Mouse (Mus musculus) gastrocnemius, postnatal 4 days (tissue): Measurements from ENCODE around the gene Kctd10. TPM values are rescaled to one million over a fixed set of nuclear protein-coding genes. Genes with fewer than 3 reads are reported as not detected.
A peak's percentile ranks its signal among the peaks of the same experiment; 100 is the strongest.

Experiments used
- DNase-seq, 2 experiments: peaks; one replicate each; pipeline ENCODE4 v3.0.0; 2021 to 2022; ENCODE audit warnings: low spot score in 2 of 2, mixed read lengths in 2 of 2
- microRNA-seq: library from miRNA; unstranded; fragments of <30 nt; microRNA quantifications from one replicate; pipeline ENCODE4 v1.2.0, GENCODE M21; 2021
- total RNA-seq, 2 experiments: library from RNA; stranded (reverse); gene quantifications; 2 replicates each; pipeline ENCODE4 v1.2.3; 2021

Gene Kctd10
- total RNA-seq, 2 experiments from 2014 or later: 38.0 to 40.7 TPM

GRCm38 (mm10) chr5:114356250-114356935, 23.9 kb downstream of the Kctd10 start:
- peak; percentile 47 to 78 for DNase-seq

GRCm38 (mm10) chr5:114351490-114351889, 28.8 kb downstream of the Kctd10 start:
- DNase-seq: no peak

GRCm38 (mm10) chr5:114347005-114347404, 33.3 kb downstream of the Kctd10 start:
- DNase-seq: no peak

GRCm38 (mm10) chr5:114345538-114345937, 34.8 kb downstream of the Kctd10 start:
- no peak for DNase-seq

GRCm38 (mm10) chr5:114343612-114344011, 36.7 kb downstream of the Kctd10 start:
- no peak for DNase-seq

- no peak for DNase-seq
Measured at GRCm38 (mm10) chr5:114342996-114343395, 37.3 kb downstream of the Kctd10 start.

- DNase-seq: peak in 1 of 2 experiments; percentile 55
Measured at GRCm38 (mm10) chr5:114323791-114324507, 56.4 kb downstream of the Kctd10 start.

GRCm38 (mm10) chr5:114323105-114323790, 57.1 kb downstream of the Kctd10 start:
- DNase-seq: no peak

Small RNA genes lying within 50 kb of the gene (microRNA-seq; reads per million reads assigned to microRNA genes)
- not detected for gene Mir7027

Other genes starting within 250 kb of the Kctd10 start
- gene Acacb, start 234.0 kb downstream of the Kctd10 start, total RNA-seq: 10 to 100 TPM; 59.6 to 62.8 TPM
- gene Foxn4, start 106.7 kb downstream of the Kctd10 start, total RNA-seq: under 1 TPM in 1 of 2 experiments, not detected in 1; 0.15 TPM
- under 1 TPM; 0.34 to 0.57 TPM for gene Myo1h, start 91.3 kb downstream of the Kctd10 start, total RNA-seq
- 10 to 100 TPM; 54.2 to 59.3 TPM for gene Ube3b, start 99 bp upstream of the Kctd10 start, total RNA-seq
- 10 to 100 TPM; 13.6 to 16.0 TPM for gene Mmab, start 63.6 kb upstream of the Kctd10 start, total RNA-seq
- gene Mvk, start 63.8 kb upstream of the Kctd10 start, total RNA-seq: 10 to 100 TPM; 20.8 to 24.2 TPM
- 1 to 10 TPM; 2.2 to 2.5 TPM for gene Fam222a, start 187.5 kb upstream of the Kctd10 start, total RNA-seq